Mouse (Mus musculus) adrenal gland, adult (tissue): ENCODE measurements around the gene Aqr.
A peak's percentile ranks its signal among the peaks of the same experiment; 100 is the strongest.

Experiments
- DNase-seq, 2 experiments: peaks; one replicate each; pipeline ENCODE4 v3.0.0; 2022 to 2023; ENCODE audit warnings: low spot score in 1 of 2; ENCODE audit not compliant: inconsistent age in 2 of 2

The Aqr gene

DNA sequence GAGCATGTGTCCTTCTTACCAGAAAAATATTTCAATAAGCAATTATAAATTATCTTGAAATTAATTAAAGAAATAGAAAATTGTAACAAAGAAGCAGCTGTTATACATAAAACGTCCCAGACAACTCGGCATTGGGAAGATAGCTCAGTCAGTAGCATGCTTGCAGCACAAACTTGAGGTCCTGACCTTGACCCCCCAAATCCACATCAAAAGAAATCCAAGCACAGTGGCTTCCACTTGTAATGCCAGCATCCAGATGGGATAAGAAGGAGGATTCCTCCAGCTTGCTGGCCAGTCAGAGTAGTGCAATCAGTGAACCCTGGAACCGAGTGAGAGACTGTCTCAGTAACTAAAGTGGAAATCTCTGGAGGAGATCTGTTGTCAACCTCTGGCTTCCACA is 120.6 kb downstream of the Aqr start:
- DNase-seq: peak; percentile 55 to 79

DNA sequence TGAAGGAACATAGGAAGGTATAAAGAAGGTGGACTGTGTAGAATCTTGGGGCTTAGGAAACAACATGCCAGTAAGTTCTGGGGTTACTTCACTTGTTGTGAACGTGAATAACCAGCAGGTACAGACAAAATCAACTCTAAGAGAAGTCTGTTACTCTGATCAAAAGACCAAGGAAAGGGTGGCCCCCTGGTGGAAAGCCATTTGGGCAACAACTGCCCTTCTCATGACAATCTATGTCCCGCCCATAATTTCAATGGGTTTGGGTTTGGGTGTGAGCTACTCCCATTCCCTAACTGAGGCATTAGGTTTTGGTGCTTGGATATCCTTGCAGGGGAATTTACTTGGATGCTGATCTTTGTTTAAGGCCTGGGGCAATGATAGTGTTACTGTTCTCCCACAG is 122.8 kb downstream of the Aqr start:
- DNase-seq: no peak

DNA sequence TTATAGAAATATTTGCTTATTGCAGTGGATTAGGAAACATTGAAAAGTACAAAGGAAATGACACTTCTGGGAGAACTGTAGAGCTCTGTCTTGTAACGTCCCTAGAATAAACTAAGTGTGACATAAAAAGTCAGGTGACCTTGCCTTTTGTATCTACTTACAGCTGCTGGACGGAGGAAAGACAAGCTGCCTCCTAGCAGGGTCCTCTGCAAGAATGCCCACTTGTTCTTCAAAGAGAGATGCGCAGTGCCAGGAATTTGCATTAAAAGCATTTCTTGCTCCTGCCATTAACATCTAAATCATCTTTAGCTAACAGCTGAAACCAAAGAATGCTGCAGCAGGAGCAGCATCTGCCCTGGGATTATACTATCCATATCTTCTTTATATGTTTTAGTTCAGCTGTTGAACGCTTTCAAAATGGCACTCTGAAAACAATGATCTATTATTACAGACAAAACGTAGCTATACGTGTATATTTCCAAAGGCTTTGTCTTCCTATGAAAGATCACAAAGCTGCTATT is 126.7 kb downstream of the Aqr start:
- DNase-seq: peak in 1 of 2 experiments; percentile 52

DNA sequence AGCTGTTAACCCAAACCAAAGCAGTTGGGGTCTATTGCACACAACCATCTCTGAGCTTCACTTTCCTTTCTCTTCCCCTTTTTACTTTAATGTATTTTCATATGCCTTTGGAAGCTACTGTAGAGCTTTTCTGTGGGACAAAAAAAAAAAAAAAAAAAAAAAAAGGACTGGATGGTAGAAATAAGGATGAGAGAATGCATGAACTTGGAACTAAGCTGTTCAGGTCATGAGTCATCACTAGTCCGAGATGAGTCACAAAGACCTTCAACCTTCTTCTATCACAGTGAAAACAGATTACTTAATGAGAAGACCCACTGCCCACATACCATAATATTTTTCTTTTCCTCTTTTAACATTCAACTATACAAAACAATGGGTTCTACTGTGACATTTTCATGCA is 127.2 kb downstream of the Aqr start:
- no peak for DNase-seq

DNA sequence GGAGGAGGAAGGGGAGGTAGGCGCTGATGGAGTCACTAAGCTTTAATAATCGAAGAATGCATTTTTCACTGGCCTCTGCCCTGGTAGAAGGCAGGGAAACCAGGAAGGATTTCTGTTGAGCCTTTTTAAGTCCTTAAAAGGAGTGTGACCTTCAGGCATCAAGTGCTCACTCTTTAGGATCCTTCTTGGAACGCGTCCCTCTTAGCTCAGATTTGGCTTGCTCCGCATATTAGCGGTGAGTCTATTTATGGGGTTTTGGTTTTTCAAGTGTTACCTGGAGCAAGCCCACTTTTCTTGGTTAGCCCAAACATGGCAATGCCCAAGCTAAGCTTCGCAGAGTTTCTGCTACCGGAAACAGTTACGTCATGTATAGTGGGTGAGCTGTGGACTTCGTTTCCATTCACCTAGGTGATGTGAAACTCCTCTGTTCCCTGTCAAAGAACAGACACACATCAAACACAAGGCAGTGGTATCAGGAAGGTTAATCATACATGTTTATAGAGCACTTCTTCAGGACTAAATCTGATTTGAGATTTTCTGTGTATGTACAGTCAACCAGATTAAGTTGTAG is 128.5 kb downstream of the Aqr start:
- DNase-seq: peak; percentile 35 to 70

DNA sequence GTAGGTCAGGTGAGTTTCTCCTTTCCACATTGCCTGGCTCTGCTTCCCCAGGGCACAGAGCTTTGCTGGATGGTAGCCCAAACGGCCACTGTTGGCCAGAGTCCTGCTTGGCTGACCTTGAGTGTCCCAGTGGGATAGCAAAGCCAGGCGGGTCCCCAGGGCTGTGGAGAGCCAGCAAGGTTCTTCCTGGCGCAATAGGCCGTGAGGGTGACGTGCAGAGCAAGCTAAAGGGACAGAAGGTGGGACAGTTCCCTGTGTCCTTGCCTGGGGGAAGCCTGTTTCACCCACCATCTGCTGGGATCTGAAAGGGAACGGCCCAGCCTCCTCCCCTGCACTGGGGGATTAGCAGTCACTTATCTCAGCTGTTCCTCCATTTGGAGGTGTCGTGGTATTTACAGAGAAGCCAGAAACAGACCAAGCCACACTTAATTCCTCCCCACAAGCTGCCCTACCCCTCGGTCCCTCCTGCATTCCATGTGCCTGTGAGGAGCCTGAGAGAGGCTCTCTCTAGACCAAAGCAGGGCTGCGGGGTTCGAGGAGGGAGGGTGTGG is 129.4 kb downstream of the Aqr start:
- DNase-seq: peak; percentile 73 to 93

DNA sequence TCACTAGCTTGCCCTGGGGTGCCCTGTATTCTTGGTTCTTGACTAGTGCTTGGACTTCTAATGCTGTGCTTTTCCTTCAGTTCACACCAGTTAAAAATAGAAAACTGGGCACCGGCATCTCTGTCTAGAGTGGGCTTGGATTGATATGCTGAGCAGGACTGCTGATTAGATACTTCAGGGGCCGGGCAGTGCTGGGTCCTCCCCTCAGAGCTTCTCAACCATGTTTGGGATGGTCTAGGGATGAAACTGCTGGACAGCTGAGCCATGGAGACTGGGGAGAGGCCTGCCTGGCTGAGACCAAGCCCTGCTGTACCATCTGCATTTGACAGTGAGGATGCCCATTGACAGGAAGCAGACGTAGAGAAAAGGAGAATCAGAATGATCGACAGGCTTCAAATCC is 132.7 kb downstream of the Aqr start:
- DNase-seq: no peak

DNA sequence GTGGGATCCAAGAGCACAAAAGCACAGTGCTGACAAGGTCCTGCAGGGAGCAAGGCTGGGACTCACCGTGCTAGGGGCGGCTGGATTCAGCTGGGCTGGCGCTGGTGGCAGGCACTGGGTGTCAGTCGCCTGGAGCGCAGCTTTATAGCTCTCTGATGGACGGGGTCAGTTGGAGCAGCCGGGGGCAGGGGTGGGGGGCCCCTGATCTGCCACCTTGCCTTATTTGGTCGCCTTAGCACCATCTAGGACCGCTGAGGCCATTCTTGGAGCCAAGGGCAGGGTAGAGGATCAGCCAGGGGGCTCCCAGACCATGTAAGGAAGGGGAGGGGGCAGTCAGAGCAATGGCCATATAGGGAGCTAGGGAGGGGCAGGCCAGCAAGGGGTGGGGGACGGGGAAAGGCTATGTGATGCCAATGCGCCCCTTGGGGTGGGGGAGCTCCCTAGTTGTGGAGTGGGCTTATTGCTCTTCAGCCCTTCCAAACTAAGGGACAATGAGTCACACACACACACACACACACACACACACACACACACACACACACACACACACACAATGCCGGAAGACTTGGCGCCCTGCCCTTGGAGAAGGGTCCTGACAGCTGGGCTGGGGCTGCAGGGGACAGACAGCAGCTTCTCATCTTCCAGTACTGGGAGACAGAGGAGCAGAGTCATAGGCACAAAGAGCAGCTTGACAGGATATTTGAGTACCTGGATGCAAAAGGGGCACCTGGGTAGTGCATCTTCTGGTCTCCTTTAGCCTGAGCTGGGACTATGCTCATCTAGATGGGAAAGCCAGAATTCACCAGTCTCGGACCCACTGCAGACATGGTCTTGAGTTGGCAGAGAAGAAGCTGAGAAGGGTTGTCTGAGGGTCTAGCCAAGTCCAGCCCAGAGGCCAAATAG is 133.9 kb downstream of the Aqr start, which contains the start of gene Actc1:
Actc1 (minus strand) TSS at position 853 of the 903 bp plus-strand sequence.
- no peak for DNase-seq

DNA sequence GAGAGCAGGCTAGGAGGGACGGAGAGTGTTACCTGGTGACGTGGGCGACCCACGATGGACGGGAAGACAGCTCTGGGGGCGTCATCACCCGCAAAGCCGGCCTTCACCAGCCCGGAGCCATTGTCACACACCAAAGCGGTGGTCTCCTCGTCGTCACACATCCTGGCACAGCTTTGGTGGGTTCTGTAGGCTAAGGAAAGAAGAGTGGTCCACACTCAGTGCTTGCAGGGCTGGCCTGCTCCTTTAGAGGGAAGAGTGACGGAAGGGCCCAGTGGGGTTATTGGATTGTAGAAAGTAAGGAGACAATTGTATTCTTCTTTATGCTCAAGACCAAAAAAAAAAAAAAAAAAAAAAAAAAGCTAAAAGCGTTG is 135.0 kb downstream of the Aqr start:
- DNase-seq: no peak
